Mouse (Mus musculus) megakaryocyte, embryonic 14.5 days (primary cell): ENCODE measurements around the gene Vpreb3.
"Not testable (repeated sequence)": the region's sequence is repeated elsewhere in the genome, so short reads cannot be mapped to it uniquely, and the experiment has no call there.

Experiments used
- FLI1 ChIP-seq: IDR thresholded peaks from 2 replicates; pipeline ENCODE4 v1.6.1; 2012; ENCODE audit warnings: low read length, inconsistent platforms, mixed read lengths
- GATA1 ChIP-seq: IDR thresholded peaks from 3 replicates; pipeline ENCODE4 v1.6.1; 2012; ENCODE audit warnings: mixed read lengths, low read length, inconsistent platforms, borderline replicate concordance

- not testable (repeated sequence) for TF ChIP-seq GATA1, FLI1
These were observed 51.8 kb downstream of the Vpreb3 start for GRCm38 (mm10) chr10:75994531-75995210.
